Mouse (Mus musculus): ENCODE results near the gene Lrrc8b. TPM values are rescaled to one million over a fixed set of nuclear protein-coding genes. Genes with fewer than 3 reads are reported as not detected.

Lrrc8b gene
- polyA plus RNA-seq, 1 experiment from 2014 or later: 7.2 TPM

GRCm38 (mm10) chr5:105525004-105525403, 109.4 kb downstream of the Lrrc8b start:
- Histone ChIP-seq H3K4me2 (ENCODE audit: low read length) (no peak overlapping the region), H3K4me1 (replicated peaks; ENCODE audit: insufficient read depth, low read length) (peaks cover 3% of the 10 kb centered on the region; the same call in 1 of the 2 replicates), H3K9ac (ENCODE audit: low read depth, low read length) (no peak overlapping the region), H3K27ac (no peak overlapping the region), H3K4me3 (replicated peaks; ENCODE audit: low read depth, low read length) (no peak overlapping the region), H3K36me3 (ENCODE audit: insufficient read depth, low read length) (no peaks in the 10 kb centered on the region), H3K9me3 (replicated peaks; ENCODE audit: low read length) (no peaks in the 10 kb centered on the region), H3K27me3 (ENCODE audit: insufficient read depth, low read length) (no peaks in the 10 kb centered on the region)
- DNase-seq (ENCODE audit: low spot score) (no peak), ATAC-seq (replicated peaks; ENCODE audit: low FRiP score, low read depth) (no peak)
- TF ChIP-seq CTCF (IDR thresholded peaks at IDR 0.05; ENCODE audit: low read depth): no peak
- WGBS: 92% methylated on average over 12 of the region's 12 CpGs

- WGBS: 90% methylated on average over 4 of the region's 4 CpGs
- no peak overlapping the region for H3K27ac ChIP-seq
- TF ChIP-seq CTCF (IDR thresholded peaks at IDR 0.05; ENCODE audit: low read depth): no peak
- no peak overlapping the region for H3K4me2 ChIP-seq (ENCODE audit: low read length)
- no peaks in the 10 kb centered on the region for H3K27me3 ChIP-seq (ENCODE audit: insufficient read depth, low read length)
- 0 out of 2 replicates have a peak, but pooled peaks cover 3% of the 10 kb centered on the region for H3K4me1 ChIP-seq (replicated peaks; ENCODE audit: insufficient read depth, low read length)
- no peak overlapping the region for H3K9ac ChIP-seq (ENCODE audit: low read depth, low read length)
- no peak for DNase-seq (ENCODE audit: low spot score)
- H3K9me3 ChIP-seq (replicated peaks; ENCODE audit: low read length): no peaks in the 10 kb centered on the region
- H3K4me3 ChIP-seq (replicated peaks; ENCODE audit: low read depth, low read length): no peak overlapping the region
- no peaks in the 10 kb centered on the region for H3K36me3 ChIP-seq (ENCODE audit: insufficient read depth, low read length)
- no peak for ATAC-seq (replicated peaks; ENCODE audit: low FRiP score, low read depth)
Measured at GRCm38 (mm10) chr5:105526107-105526645, 110.6 kb downstream of the Lrrc8b start.

GRCm38 (mm10) chr5:105526766-105527165, 111.2 kb downstream of the Lrrc8b start:
- TF ChIP-seq CTCF (IDR thresholded peaks at IDR 0.05; ENCODE audit: low read depth): no peak
- no peak for DNase-seq (ENCODE audit: low spot score)

GRCm38 (mm10) chr5:105527477-105528331, 112.1 kb downstream of the Lrrc8b start:
- WGBS: 73% methylated on average over 23 of the region's 23 CpGs
- peak overlapping the region; percentile 13; the same call in 1 of the 2 replicates for H3K4me2 ChIP-seq (ENCODE audit: low read length)
- TF ChIP-seq CTCF (IDR thresholded peaks at IDR 0.05; ENCODE audit: low read depth): no peak
- H3K27me3 ChIP-seq (ENCODE audit: insufficient read depth, low read length): no peaks in the 10 kb centered on the region
- no peak overlapping the region for H3K9ac ChIP-seq (ENCODE audit: low read depth, low read length)
- ATAC-seq (replicated peaks; ENCODE audit: low FRiP score, low read depth): no peak
- no peaks in the 10 kb centered on the region for H3K36me3 ChIP-seq (ENCODE audit: insufficient read depth, low read length)
- peak; percentile 27 for DNase-seq (ENCODE audit: low spot score)
- H3K27ac ChIP-seq: no peak overlapping the region
- no peak overlapping the region for H3K4me3 ChIP-seq (replicated peaks; ENCODE audit: low read depth, low read length)
- H3K4me1 ChIP-seq (replicated peaks; ENCODE audit: insufficient read depth, low read length): 0 out of 2 replicates have a peak, but pooled peaks cover 3% of the 10 kb centered on the region
- no peaks in the 10 kb centered on the region for H3K9me3 ChIP-seq (replicated peaks; ENCODE audit: low read length)

More at GRCm38 (mm10) chr5:105526766-105527165, 111.2 kb downstream of the Lrrc8b start:
- Histone ChIP-seq H3K4me1 (replicated peaks; ENCODE audit: insufficient read depth, low read length) (0 out of 2 replicates have a peak, but pooled peaks cover 3% of the 10 kb centered on the region), H3K4me3 (replicated peaks; ENCODE audit: low read depth, low read length) (no peak overlapping the region), H3K9ac (ENCODE audit: low read depth, low read length) (no peak overlapping the region), H3K4me2 (ENCODE audit: low read length) (no peak overlapping the region), H3K27ac (no peak overlapping the region), H3K9me3 (replicated peaks; ENCODE audit: low read length) (no peaks in the 10 kb centered on the region), H3K36me3 (ENCODE audit: insufficient read depth, low read length) (no peaks in the 10 kb centered on the region), H3K27me3 (ENCODE audit: insufficient read depth, low read length) (no peaks in the 10 kb centered on the region)
- 76% methylated on average over 9 of the region's 9 CpGs for WGBS
- ATAC-seq (replicated peaks; ENCODE audit: low FRiP score, low read depth): no peak

GRCm38 (mm10) chr5:105530576-105530975, 115.0 kb downstream of the Lrrc8b start:
- DNase-seq (ENCODE audit: low spot score) (peak; percentile 36), ATAC-seq (replicated peaks; ENCODE audit: low FRiP score, low read depth) (no peak)
- TF ChIP-seq CTCF (IDR thresholded peaks at IDR 0.05; ENCODE audit: low read depth): no peak
- no peak overlapping the region for H3K4me2 ChIP-seq (ENCODE audit: low read length)
- 52% methylated on average over 6 of the region's 6 CpGs for WGBS
- 0 out of 2 replicates have a peak, but pooled peaks cover 3% of the 10 kb centered on the region for H3K4me1 ChIP-seq (replicated peaks; ENCODE audit: insufficient read depth, low read length)
- no peak overlapping the region for H3K27ac ChIP-seq
- H3K27me3 ChIP-seq (ENCODE audit: insufficient read depth, low read length): no peaks in the 10 kb centered on the region
- H3K4me3 ChIP-seq (replicated peaks; ENCODE audit: low read depth, low read length): no peak overlapping the region
- H3K9ac ChIP-seq (ENCODE audit: low read depth, low read length): no peak overlapping the region
- no peaks in the 10 kb centered on the region for H3K36me3 ChIP-seq (ENCODE audit: insufficient read depth, low read length)
- no peaks in the 10 kb centered on the region for H3K9me3 ChIP-seq (replicated peaks; ENCODE audit: low read length)

GRCm38 (mm10) chr5:105535186-105535585, 119.6 kb downstream of the Lrrc8b start:
- no peak for DNase-seq (ENCODE audit: low spot score)
- WGBS: 89% methylated on average over 3 of the region's 3 CpGs
- H3K27me3 ChIP-seq (ENCODE audit: insufficient read depth, low read length): no peaks in the 10 kb centered on the region

More at GRCm38 (mm10) chr5:105535186-105535585, 119.6 kb downstream of the Lrrc8b start:
- Histone ChIP-seq H3K4me3 (replicated peaks; ENCODE audit: low read depth, low read length) (no peak overlapping the region), H3K9me3 (replicated peaks; ENCODE audit: low read length) (no peaks in the 10 kb centered on the region), H3K4me1 (replicated peaks; ENCODE audit: insufficient read depth, low read length) (peaks cover 3% of the 10 kb centered on the region; the same call in 1 of the 2 replicates), H3K9ac (ENCODE audit: low read depth, low read length) (no peak overlapping the region), H3K4me2 (ENCODE audit: low read length) (no peak overlapping the region), H3K27ac (no peak overlapping the region), H3K36me3 (ENCODE audit: insufficient read depth, low read length) (no peaks in the 10 kb centered on the region)
- no peak for ATAC-seq (replicated peaks; ENCODE audit: low FRiP score, low read depth)
- TF ChIP-seq CTCF (IDR thresholded peaks at IDR 0.05; ENCODE audit: low read depth): no peak
